Mouse (Mus musculus) hindbrain, postnatal 0 days (tissue): ENCODE results near the gene Hacd2. TPM values are rescaled to one million over a fixed set of nuclear protein-coding genes. Genes with fewer than 3 reads are reported as not detected.

Experiments used
- ATAC-seq: fragments of 200-750 bp; cut with Nextera tagmentation; 2 replicates; pipeline ENCODE4 v1.8.0; 2017; ENCODE audit warnings: mild to moderate bottlenecking, moderate TSS enrichment, moderate library complexity
- DNase-seq: peaks from one replicate; pipeline ENCODE4 v3.0.0-alpha.2; 2015; ENCODE audit warnings: low spot score
- H3K27ac ChIP-seq: fragments of 300-500 bp; sonication (generic); 2 replicates; pipeline ENCODE4 v1.5.1; 2014; ENCODE audit warnings: mild to moderate bottlenecking
- H3K27me3 ChIP-seq: fragments of 300-500 bp; sonication (generic); 2 replicates; pipeline ENCODE4 v1.6.1; 2014; ENCODE audit warnings: low read length, mixed read lengths; ENCODE audit not compliant: insufficient read depth
- H3K36me3 ChIP-seq: fragments of 300-500 bp; sonication (generic); 2 replicates; pipeline ENCODE4 v1.6.1; 2014; ENCODE audit warnings: low read length, mixed read lengths; ENCODE audit not compliant: insufficient read depth
- H3K4me1 ChIP-seq: fragments of 300-500 bp; sonication (generic); 2 replicates; pipeline ENCODE4 v1.6.1; 2014; ENCODE audit warnings: antibody characterized with exemption, low read length, mixed read lengths; ENCODE audit not compliant: insufficient read depth
- H3K4me2 ChIP-seq: fragments of 300-500 bp; sonication (generic); 2 replicates; pipeline ENCODE4 v1.6.1; 2014; ENCODE audit warnings: low read depth, mild to moderate bottlenecking, low read length, moderate library complexity, mixed read lengths
- H3K4me3 ChIP-seq: fragments of 300-500 bp; sonication (generic); 2 replicates; pipeline ENCODE4 v1.5.1; 2014; ENCODE audit warnings: low read length
- H3K9ac ChIP-seq: fragments of 300-500 bp; sonication (generic); replicated peaks from 2 replicates; pipeline ENCODE4 v1.6.1; 2014; ENCODE audit warnings: mild to moderate bottlenecking, low read length, moderate library complexity, mixed read lengths
- H3K9me3 ChIP-seq: fragments of 300-500 bp; sonication (generic); 2 replicates; pipeline ENCODE4 v1.6.1; 2016; ENCODE audit warnings: low read length, mixed read lengths
- CTCF ChIP-seq: IDR thresholded peaks from 2 replicates; pipeline ENCODE4 v1.5.1; 2016; ENCODE audit warnings: antibody characterized with exemption, control low read depth, low read depth
- WGBS: fragments of 180-500 bp; shearing (Covaris S2); extraction: QIAGEN DNeasy Blood & Tissue Kit; methylation state at CpG from one replicate; pipeline ENCODE4 v1.1.7; 2014; 5-methylcytosine and 5-hydroxymethylcytosine counted together
- polyA plus RNA-seq: library from polyadenylated mRNA; unstranded; fragments of >200 nt; fragmentation: Nextera tagmentation; extraction: Ambion mirVana; gene quantifications from 2 replicates; pipeline ENCODE4 v1.2.1, GENCODE M21; 2015
- total RNA-seq: library from RNA; depleted of rRNA; stranded (reverse); fragments of >200 nt; gene quantifications from 2 replicates; pipeline ENCODE4 v1.2.3, GENCODE M21; 2014

Gene Hacd2
- total and polyA plus RNA-seq, 2 experiments from 2014 or later: 11.7 to 60.0 TPM

GRCm38 (mm10) chr16:35075643-35076042 lies 53.4 kb downstream of the Hacd2 start:
- Histone ChIP-seq H3K27me3 (no peaks in the 10 kb centered on the region), H3K27ac (no peak overlapping the region), H3K9me3 (no peaks in the 10 kb centered on the region), H3K4me3 (no peak overlapping the region), H3K9ac (no peak overlapping the region), H3K4me2 (no peak overlapping the region), H3K4me1 (no peaks in the 10 kb centered on the region), H3K36me3 (0 out of 2 replicates have a peak, but pooled peaks cover 5% of the 10 kb centered on the region)
- 93% methylated on average over 3 of the region's 3 CpGs for WGBS
- TF ChIP-seq CTCF: no peak
- ATAC-seq (no peak), DNase-seq (no peak)

GRCm38 (mm10) chr16:35093500-35093899 lies 71.3 kb downstream of the Hacd2 start:
- TF ChIP-seq CTCF: no peak
- no peak overlapping the region for H3K27ac ChIP-seq
- H3K9ac ChIP-seq: no peak overlapping the region
- no peaks in the 10 kb centered on the region for H3K27me3 ChIP-seq
- H3K4me3 ChIP-seq: no peak overlapping the region
- ATAC-seq: no peak
- no peaks in the 10 kb centered on the region for H3K36me3 ChIP-seq
- H3K4me2 ChIP-seq: no peak overlapping the region
- no peaks in the 10 kb centered on the region for H3K9me3 ChIP-seq
- H3K4me1 ChIP-seq: no peaks in the 10 kb centered on the region
- no peak for DNase-seq

GRCm38 (mm10) chr16:35097870-35098530 lies 75.8 kb downstream of the Hacd2 start:
- no peak overlapping the region for H3K4me2 ChIP-seq
- 98% methylated on average over 3 of the region's 3 CpGs for WGBS

GRCm38 (mm10) chr16:35101751-35102420 lies 79.7 kb downstream of the Hacd2 start:
- Histone ChIP-seq H3K9me3 (no peaks in the 10 kb centered on the region), H3K4me3 (no peak overlapping the region), H3K9ac (no peak overlapping the region), H3K4me1 (no peaks in the 10 kb centered on the region), H3K36me3 (no peaks in the 10 kb centered on the region; the same call in 1 of the 2 replicates), H3K4me2 (no peak overlapping the region), H3K27me3 (no peaks in the 10 kb centered on the region), H3K27ac (no peak overlapping the region)
- DNase-seq: no peak
- WGBS: 87% methylated on average over 12 of the region's 12 CpGs
- TF ChIP-seq CTCF: no peak
- no peak for ATAC-seq

More at GRCm38 (mm10) chr16:35097870-35098530, 75.8 kb downstream of the Hacd2 start:
- no peaks in the 10 kb centered on the region for H3K4me1 ChIP-seq
- DNase-seq (no peak), ATAC-seq (no peak)
- no peak overlapping the region for H3K9ac ChIP-seq
- no peak for TF ChIP-seq CTCF
- H3K27me3 ChIP-seq: no peaks in the 10 kb centered on the region
- H3K36me3 ChIP-seq: no peaks in the 10 kb centered on the region
- no peak overlapping the region for H3K4me3 ChIP-seq
- no peak overlapping the region for H3K27ac ChIP-seq
- H3K9me3 ChIP-seq: no peaks in the 10 kb centered on the region

GRCm38 (mm10) chr16:35102866-35103620 lies 80.8 kb downstream of the Hacd2 start:
- Histone ChIP-seq H3K9ac (no peak overlapping the region), H3K4me3 (no peak overlapping the region), H3K27ac (no peak overlapping the region), H3K36me3 (no peaks in the 10 kb centered on the region; the same call in 1 of the 2 replicates), H3K9me3 (no peaks in the 10 kb centered on the region), H3K4me1 (no peaks in the 10 kb centered on the region), H3K27me3 (no peaks in the 10 kb centered on the region), H3K4me2 (no peak overlapping the region)
- no peak for DNase-seq
- no peak for ATAC-seq
- 77% methylated on average over 7 of the region's 7 CpGs for WGBS
- no peak for TF ChIP-seq CTCF

GRCm38 (mm10) chr16:35107985-35108384 lies 85.8 kb downstream of the Hacd2 start:
- no peak overlapping the region for H3K4me3 ChIP-seq
- H3K36me3 ChIP-seq: no peaks in the 10 kb centered on the region; the same call in 1 of the 2 replicates
- WGBS: 84% methylated on average over 6 of the region's 6 CpGs
- peaks cover 5% of the 10 kb centered on the region for H3K4me1 ChIP-seq
- H3K9ac ChIP-seq: no peak overlapping the region
- H3K4me2 ChIP-seq: no peak overlapping the region
- ATAC-seq (no peak), DNase-seq (no peak)
- no peaks in the 10 kb centered on the region for H3K27me3 ChIP-seq
- TF ChIP-seq CTCF: no peak
- H3K27ac ChIP-seq: no peak overlapping the region
- H3K9me3 ChIP-seq: no peaks in the 10 kb centered on the region
